15 mouse cellular contexts compared by ENCODE assay signal in the genomic region with DNA sequence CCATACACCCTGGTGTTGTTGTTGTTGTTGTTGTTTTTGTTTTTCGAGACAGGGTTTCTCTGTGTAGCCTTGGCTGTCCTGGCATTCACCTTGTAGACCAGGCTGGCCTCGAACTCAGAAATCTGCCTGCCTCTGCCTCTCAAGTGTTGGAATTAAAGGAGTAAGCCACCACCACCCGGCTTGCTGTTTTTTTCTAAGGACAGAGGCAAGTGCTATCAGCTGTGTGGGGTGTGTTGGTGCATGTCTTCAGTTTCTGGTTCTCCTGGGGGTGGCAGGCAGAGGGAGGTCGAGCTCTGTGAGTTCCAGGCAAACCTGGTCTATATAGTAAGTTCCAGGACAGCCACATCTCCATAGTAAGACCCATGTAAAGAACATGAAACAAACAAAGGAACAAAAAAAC. TPM values are rescaled to one million over a fixed set of nuclear protein-coding genes. Genes with fewer than 3 reads are reported as not detected.
DNase-seq lines count a peak whose midpoint lies in the region; ATAC-seq lines count a peak whose summit lies in the region.
"Had no signal": no experiment of that assay in that cellular context is flagged by ENCODE, and none has a peak within 500 bp of the region (broad histone marks: within the 10 kb centered on the region; RNA-seq: fewer than 3 reads in every experiment).

No protein-coding gene starts in this region.

- no peak overlapping the region for H3K9ac ChIP-seq in midbrain, embryonic 11.5 days (ENCODE audit: low read length)
- no peak overlapping the region for H3K9ac ChIP-seq in midbrain, embryonic 16.5 days (ENCODE audit: low read depth, low read length)

- DNase-seq in heart, adult 11 months, result peak; percentile 64
- DNase-seq in heart, adult 18-20 months, result no peak
- peak; percentile 64 for DNase-seq in midbrain, embryonic 11.5 days (ENCODE audit: low spot score, missing footprints)
- DNase-seq: adrenal gland, adult 2 months; adrenal gland, adult 8-10 months; adrenal gland, postnatal 10 days; adrenal gland, postnatal 25 days; cerebellum, adult 11 months; cerebellum, adult 11-12 months had no signal

- H3K4me2 ChIP-seq in midbrain, embryonic 11.5 days, result no peak overlapping the region
- H3K4me2 ChIP-seq in midbrain, embryonic 16.5 days (ENCODE audit: low read length), result no peak overlapping the region

- 83% methylated on average over 4 of the region's 4 CpGs for WGBS in midbrain, embryonic 11.5 days
- 86% methylated on average over 4 of the region's 4 CpGs for WGBS in midbrain, embryonic 16.5 days

- no peaks in the 10 kb centered on the region for H3K27me3 ChIP-seq in midbrain, embryonic 11.5 days (ENCODE audit: control insufficient read depth, insufficient read depth, low read length)
- no peaks in the 10 kb centered on the region for H3K27me3 ChIP-seq in midbrain, embryonic 16.5 days (ENCODE audit: control insufficient read depth, insufficient read depth, low read depth, low read length)
- H3K27me3 ChIP-seq: CH12.LX, Patski had no signal

- ATAC-seq in midbrain, embryonic 11.5 days (ENCODE audit: low FRiP score), result no peak
- no peak for ATAC-seq in midbrain, embryonic 16.5 days
- ATAC-seq: activated CD4-positive, CD25-positive, alpha-beta regulatory T cell, adult 4 months; CD4-positive, CD25-positive, alpha-beta regulatory T cell, adult 4 months; Patski had no signal

- no peak overlapping the region for H3K27ac ChIP-seq in midbrain, embryonic 11.5 days (ENCODE audit: low read depth, low read length)
- no peak overlapping the region for H3K27ac ChIP-seq in midbrain, embryonic 16.5 days (ENCODE audit: low read length)

- H3K4me1 ChIP-seq in midbrain, embryonic 11.5 days (ENCODE audit: control insufficient read depth, insufficient read depth, low read length), result no peaks in the 10 kb centered on the region
- no peaks in the 10 kb centered on the region for H3K4me1 ChIP-seq in midbrain, embryonic 16.5 days (ENCODE audit: control insufficient read depth, insufficient read depth, low read length)

- no peaks in the 10 kb centered on the region for H3K36me3 ChIP-seq in midbrain, embryonic 11.5 days (ENCODE audit: control insufficient read depth, insufficient read depth, low read length)
- H3K36me3 ChIP-seq in midbrain, embryonic 16.5 days (ENCODE audit: control insufficient read depth, insufficient read depth, low read length), result no peaks in the 10 kb centered on the region
- H3K36me3 ChIP-seq: G1E had no signal

- no peak overlapping the region for H3K4me3 ChIP-seq in midbrain, embryonic 11.5 days (ENCODE audit: low read depth, low read length)
- no peak overlapping the region for H3K4me3 ChIP-seq in midbrain, embryonic 16.5 days (ENCODE audit: low read depth, low read length)

- H3K9me3 ChIP-seq in midbrain, embryonic 11.5 days (ENCODE audit: control insufficient read depth, low read length), result no peaks in the 10 kb centered on the region
- H3K9me3 ChIP-seq in midbrain, embryonic 16.5 days (replicated peaks; ENCODE audit: control insufficient read depth, low read length, poor library complexity, severe bottlenecking), result no peaks in the 10 kb centered on the region
- H3K9me3 ChIP-seq: G1E had no signal

RNA-seq across cellular contexts. Expression of gene Tipin, which starts 7.1 kb away (rescaled TPM):
- total RNA-seq in heart, adult 18-20 months (2021), result 10 to 100 TPM in 1 of 2 experiments, 1 to 10 TPM in 1; 9.6 to 12.3 TPM
- 286 TPM in 2 replicates for polyA plus RNA-seq in midbrain, embryonic 11.5 days (2014; fragmentation: Nextera tagmentation; extraction: Ambion mirVana)
- polyA plus RNA-seq in midbrain, embryonic 16.5 days (2015; fragmentation: Nextera tagmentation; extraction: Ambion mirVana), result 56.3 and 66.2 TPM in 2 replicates

RNA-seq across cellular contexts. Expression of gene Map2k1, which starts 20.9 kb away (rescaled TPM):
- 10 to 100 TPM; 50.1 to 51.8 TPM for total RNA-seq in heart, adult 18-20 months (2021)
- 78.2 and 78.8 TPM in 2 replicates for polyA plus RNA-seq in midbrain, embryonic 11.5 days (2014; fragmentation: Nextera tagmentation; extraction: Ambion mirVana)
- polyA plus RNA-seq in midbrain, embryonic 16.5 days (2015; fragmentation: Nextera tagmentation; extraction: Ambion mirVana), result 62.6 and 68.4 TPM in 2 replicates

RNA-seq across cellular contexts. Expression of gene Uchl4, which starts 39.3 kb away (rescaled TPM):
- 1 to 10 TPM; 3.0 to 3.5 TPM for total RNA-seq in heart, adult 18-20 months (2021)
- 1.8 and 2.6 TPM in 2 replicates for polyA plus RNA-seq in midbrain, embryonic 11.5 days (2014; fragmentation: Nextera tagmentation; extraction: Ambion mirVana)
- polyA plus RNA-seq in midbrain, embryonic 16.5 days (2015; fragmentation: Nextera tagmentation; extraction: Ambion mirVana), result 2.7 and 2.9 TPM in 2 replicates
- polyA plus RNA-seq: adrenal gland, adult 2 months; G1E had no signal

Comparison
In these comparisons a context has a peak if more than half of its experiments do, and no peak if none do; other contexts are left out.
1. DNase-seq: peak in heart, adult 11 months (single experiment) and midbrain, embryonic 11.5 days (single experiment); none in heart, adult 18-20 months (0 of 2).